8 mouse cellular contexts compared by ENCODE assay signal in genomic region chr5:140644702-140645201, GRCm38 (mm10). TPM values are rescaled to one million over a fixed set of nuclear protein-coding genes. Genes with fewer than 3 reads are reported as not detected.
DNase-seq lines count a peak whose midpoint lies in the region; ATAC-seq and TF ChIP-seq lines count a peak whose summit lies in the region.

No protein-coding gene starts in this region.

- intact Hi-C loops in heart, adult 2 months (cut with DNase I) = loop anchor here (10.0 kb wide), 1 partner anchor 180 kb away; no protein-coding TSS in a partner anchor

- H3K36me3 ChIP-seq in midbrain, embryonic 10.5 days = peaks cover 69% of the 10 kb centered on the region
- peaks cover 3% of the 10 kb centered on the region for H3K36me3 ChIP-seq in midbrain, embryonic 11.5 days (ENCODE audit: control insufficient read depth, insufficient read depth, low read length)
- H3K36me3 ChIP-seq in heart, adult 2 months (ENCODE audit: control insufficient read depth, insufficient read depth, low read length) = no peaks in the 10 kb centered on the region
- peaks cover 25% of the 10 kb centered on the region for H3K36me3 ChIP-seq in midbrain, embryonic 14.5 days (ENCODE audit: control insufficient read depth, insufficient read depth, low read length)

- no peak for TF ChIP-seq EP300 in heart, adult 2 months (IDR thresholded peaks at IDR 0.05; ENCODE audit: insufficient read depth, low read depth, low read length)

- H3K4me2 ChIP-seq in midbrain, embryonic 11.5 days = no peak overlapping the region
- peak overlapping the region; percentile 100 for H3K4me2 ChIP-seq in midbrain, embryonic 14.5 days (ENCODE audit: low read length)

- H3K4me3 ChIP-seq in midbrain, embryonic 10.5 days = no peak overlapping the region
- no peak overlapping the region for H3K4me3 ChIP-seq in midbrain, embryonic 11.5 days (ENCODE audit: low read depth, low read length)
- H3K4me3 ChIP-seq in heart, adult 2 months = no peak overlapping the region
- 0 out of 2 replicates have a peak overlapping the region, but pooled peaks have one; percentile 99 for H3K4me3 ChIP-seq in midbrain, embryonic 14.5 days (replicated peaks; ENCODE audit: low read depth, low read length)

- TF ChIP-seq POLR2A in heart, adult 2 months (IDR thresholded peaks at IDR 0.05; ENCODE audit: insufficient read depth, low read depth, low read length) = no peak

- no peak for ATAC-seq in midbrain, embryonic 11.5 days (ENCODE audit: low FRiP score)
- no peak for ATAC-seq in midbrain, embryonic 14.5 days (ENCODE audit: low FRiP score, low TSS enrichment)

- no peak for TF ChIP-seq CTCF in heart, adult 2 months (IDR thresholded peaks at IDR 0.05)

- peaks cover 1% of the 10 kb centered on the region; the same call in 1 of the 2 replicates for H3K27me3 ChIP-seq in midbrain, embryonic 10.5 days (ENCODE audit: low read depth, poor library complexity, severe bottlenecking)
- no peaks in the 10 kb centered on the region for H3K27me3 ChIP-seq in midbrain, embryonic 11.5 days (ENCODE audit: control insufficient read depth, insufficient read depth, low read length)
- H3K27me3 ChIP-seq in heart, adult 2 months (ENCODE audit: control insufficient read depth, insufficient read depth, low read length) = no peaks in the 10 kb centered on the region
- no peaks in the 10 kb centered on the region for H3K27me3 ChIP-seq in midbrain, embryonic 14.5 days (ENCODE audit: control insufficient read depth, insufficient read depth, low read length)

- 86% methylated on average over 15 of the region's 15 CpGs for WGBS in midbrain, embryonic 10.5 days
- 86% methylated on average over 15 of the region's 15 CpGs for WGBS in midbrain, embryonic 11.5 days
- 21% methylated on average over 15 of the region's 15 CpGs for WGBS in heart, adult 2 months
- 72% methylated on average over 15 of the region's 15 CpGs for WGBS in midbrain, embryonic 14.5 days

- no peak overlapping the region for H3K9ac ChIP-seq in midbrain, embryonic 11.5 days (ENCODE audit: low read length)
- H3K9ac ChIP-seq in heart, adult 2 months (ENCODE audit: low read depth, low read length) = no peak overlapping the region
- 0 out of 2 replicates have a peak overlapping the region, but pooled peaks have one; percentile 9 for H3K9ac ChIP-seq in midbrain, embryonic 14.5 days (replicated peaks; ENCODE audit: low read length)

- peak overlapping the region; percentile 38; the same call in 1 of the 2 replicates for H3K27ac ChIP-seq in midbrain, embryonic 10.5 days (replicated peaks)
- H3K27ac ChIP-seq in midbrain, embryonic 11.5 days (ENCODE audit: low read depth, low read length) = no peak overlapping the region
- H3K27ac ChIP-seq in heart, adult 2 months = peak overlapping the region; percentile 36; the same call in 1 of the 2 replicates
- H3K27ac ChIP-seq in midbrain, embryonic 14.5 days (replicated peaks; ENCODE audit: low read depth, low read length) = peak overlapping the region; percentile 49

- no peaks in the 10 kb centered on the region; the same call in 1 of the 2 replicates for H3K79me2 ChIP-seq in heart, adult 2 months (replicated peaks; ENCODE audit: control insufficient read depth, insufficient read depth, low read length)

- DNase-seq in midbrain, embryonic 10.5 days (ENCODE audit: low spot score) = no peak
- no peak for DNase-seq in midbrain, embryonic 11.5 days (ENCODE audit: low spot score, missing footprints)
- DNase-seq in heart, adult 2 months = peak in 1 of 2 experiments; percentile 50
- DNase-seq in kidney, postnatal 10 days = peak; percentile 70
- no peak for DNase-seq in midbrain, embryonic 14.5 days
- no peak for DNase-seq in frontal cortex, postnatal 14 days (ENCODE audit: low spot score in 2 of 2)
- no peak for DNase-seq in cerebellum, postnatal 4 days (ENCODE audit: low spot score in 2 of 2)
- no peak for DNase-seq in urinary bladder, adult 18-20 months (ENCODE audit: low spot score in 2 of 2)

- H3K4me1 ChIP-seq in midbrain, embryonic 10.5 days = peaks cover 75% of the 10 kb centered on the region
- peaks cover 28% of the 10 kb centered on the region for H3K4me1 ChIP-seq in midbrain, embryonic 11.5 days (ENCODE audit: control insufficient read depth, insufficient read depth, low read length)
- H3K4me1 ChIP-seq in heart, adult 2 months (ENCODE audit: control insufficient read depth, insufficient read depth, low read length) = peaks cover 16% of the 10 kb centered on the region
- peaks cover 44% of the 10 kb centered on the region for H3K4me1 ChIP-seq in midbrain, embryonic 14.5 days (ENCODE audit: control insufficient read depth, insufficient read depth, low read length)

- H3K9me3 ChIP-seq in midbrain, embryonic 10.5 days (replicated peaks) = no peaks in the 10 kb centered on the region
- H3K9me3 ChIP-seq in midbrain, embryonic 11.5 days (ENCODE audit: control insufficient read depth, low read length) = no peaks in the 10 kb centered on the region
- no peaks in the 10 kb centered on the region for H3K9me3 ChIP-seq in midbrain, embryonic 14.5 days (ENCODE audit: control insufficient read depth, low read length)

RNA-seq across cellular contexts. Expression of gene Ttyh3, which starts 4.1 kb away (rescaled TPM):
- 28.6 and 36.2 TPM in 2 replicates for polyA plus RNA-seq in midbrain, embryonic 10.5 days (2016; fragmentation: Nextera tagmentation; extraction: Ambion mirVana)
- polyA plus RNA-seq in midbrain, embryonic 11.5 days (2014; fragmentation: Nextera tagmentation; extraction: Ambion mirVana) = 42.9 and 46.4 TPM in 2 replicates
- 10 to 100 TPM; 10.6 to 11.0 TPM for total RNA-seq in heart, adult 2 months (2021)
- polyA plus RNA-seq in heart, adult 2 months (2012; rRNA removed) = 13.9 and 14.6 TPM in 2 replicates
- polyA plus RNA-seq in midbrain, embryonic 14.5 days (2014; fragmentation: Nextera tagmentation; extraction: Ambion mirVana) = 72.1 and 86.7 TPM in 2 replicates

RNA-seq across cellular contexts. Expression of gene Lfng, which starts 37.6 kb away (rescaled TPM):
- 43.7 and 50.8 TPM in 2 replicates for polyA plus RNA-seq in midbrain, embryonic 10.5 days (2016; fragmentation: Nextera tagmentation; extraction: Ambion mirVana)
- polyA plus RNA-seq in midbrain, embryonic 11.5 days (2014; fragmentation: Nextera tagmentation; extraction: Ambion mirVana) = 38.3 and 40.5 TPM in 2 replicates
- 10 to 100 TPM in 1 of 2 experiments, 1 to 10 TPM in 1; 7.4 to 11.5 TPM for total RNA-seq in heart, adult 2 months (2021)
- 18.4 and 23.1 TPM in 2 replicates for polyA plus RNA-seq in heart, adult 2 months (2012; rRNA removed)
- polyA plus RNA-seq in midbrain, embryonic 14.5 days (2014; fragmentation: Nextera tagmentation; extraction: Ambion mirVana) = 20.5 and 25.2 TPM in 2 replicates

RNA-seq across cellular contexts. Expression of gene Iqce, which starts 57.4 kb away (rescaled TPM):
- 23.6 and 27.6 TPM in 2 replicates for polyA plus RNA-seq in midbrain, embryonic 10.5 days (2016; fragmentation: Nextera tagmentation; extraction: Ambion mirVana)
- polyA plus RNA-seq in midbrain, embryonic 11.5 days (2014; fragmentation: Nextera tagmentation; extraction: Ambion mirVana) = 13.9 and 15.6 TPM in 2 replicates
- 1 to 10 TPM; 3.7 to 7.1 TPM for total RNA-seq in heart, adult 2 months (2021)
- 5.8 TPM in 2 replicates for polyA plus RNA-seq in heart, adult 2 months (2012; rRNA removed)
- polyA plus RNA-seq in midbrain, embryonic 14.5 days (2014; fragmentation: Nextera tagmentation; extraction: Ambion mirVana) = 22.9 and 25.0 TPM in 2 replicates
